Mouse (Mus musculus) intestine, embryonic 14.5 days (tissue): ENCODE measurements around the gene Mapk8ip2. TPM values are rescaled to one million over a fixed set of nuclear protein-coding genes. Genes with fewer than 3 reads are reported as not detected.

Experiments used
- ATAC-seq: fragments of 200-750 bp; cut with Nextera tagmentation; replicated peaks from 2 replicates; pipeline ENCODE4 v1.8.0; 2017; ENCODE audit warnings: low read depth, moderate number of reproducible peaks, moderate TSS enrichment, moderate library complexity; ENCODE audit not compliant: low FRiP score, low TSS enrichment
- DNase-seq: peaks from one replicate; pipeline ENCODE4 v3.0.0-alpha.2; 2018; ENCODE audit warnings: low spot score
- H3K27ac ChIP-seq: fragments of 300-500 bp; sonication (generic); 2 replicates; pipeline ENCODE4 v1.5.1; 2014; ENCODE audit warnings: low read depth, mild to moderate bottlenecking, control low read depth
- H3K27me3 ChIP-seq: fragments of 300-500 bp; sonication (generic); replicated peaks from 2 replicates; pipeline ENCODE4 v1.6.1; 2014; ENCODE audit warnings: low read length, control low read depth; ENCODE audit not compliant: control insufficient read depth, insufficient read depth
- H3K36me3 ChIP-seq: fragments of 300-500 bp; sonication (generic); 2 replicates; pipeline ENCODE4 v1.6.1; 2014; ENCODE audit warnings: low read length, control low read depth; ENCODE audit not compliant: control insufficient read depth, insufficient read depth
- H3K4me1 ChIP-seq: fragments of 300-500 bp; sonication (generic); replicated peaks from 2 replicates; pipeline ENCODE4 v1.6.1; 2014; ENCODE audit warnings: low read length, control low read depth, mixed read lengths; ENCODE audit not compliant: control insufficient read depth, insufficient read depth
- H3K4me2 ChIP-seq: fragments of 300-500 bp; sonication (generic); 2 replicates; pipeline ENCODE4 v1.6.1; 2014; ENCODE audit warnings: low read length
- H3K4me3 ChIP-seq: fragments of 300-500 bp; sonication (generic); 2 replicates; pipeline ENCODE4 v1.5.1; 2014; ENCODE audit warnings: low read depth, low read length, control low read depth, mixed read lengths
- H3K9ac ChIP-seq: fragments of 300-500 bp; sonication (generic); 2 replicates; pipeline ENCODE4 v1.6.1; 2014; ENCODE audit warnings: mild to moderate bottlenecking, low read length
- H3K9me3 ChIP-seq: fragments of 300-500 bp; sonication (generic); 2 replicates; pipeline ENCODE4 v1.6.1; 2016; ENCODE audit warnings: low read length, control low read depth; ENCODE audit not compliant: control insufficient read depth
- WGBS: fragments of 180-500 bp; shearing (Covaris S2); extraction: QIAGEN DNeasy Blood & Tissue Kit; methylation state at CpG from one replicate; pipeline ENCODE4 v1.1.7; 2014; 5-methylcytosine and 5-hydroxymethylcytosine counted together
- polyA plus RNA-seq: library from polyadenylated mRNA; unstranded; fragments of >200 nt; fragmentation: Nextera tagmentation; extraction: Ambion mirVana; gene quantifications from 2 replicates; pipeline ENCODE4 v1.2.1, GENCODE M21; 2014

Gene Mapk8ip2
- polyA plus RNA-seq, 1 experiment from 2014 or later: 5.1 TPM

DNA sequence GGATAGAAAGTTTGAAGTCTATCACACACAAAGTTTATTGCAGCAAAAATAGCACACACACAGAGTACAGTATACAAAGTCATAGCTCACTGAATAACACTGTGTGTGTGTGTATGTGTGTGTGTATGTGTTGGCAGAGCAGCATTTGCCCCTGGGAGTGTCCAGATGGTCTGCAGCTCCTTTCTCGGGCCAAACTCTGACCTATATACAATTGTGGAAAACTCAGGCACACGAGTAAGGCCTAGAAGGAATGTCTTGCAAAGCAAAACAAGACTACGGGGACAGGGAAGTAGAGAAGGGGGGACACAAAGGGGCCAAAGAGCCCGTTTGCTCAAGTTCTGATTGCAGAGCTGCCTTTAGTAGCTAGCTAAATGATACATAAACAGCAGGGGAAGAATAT is 20.8 kb upstream of the Mapk8ip2 start:
- H3K27me3 ChIP-seq: no peaks in the 10 kb centered on the region
- no peak overlapping the region for H3K9ac ChIP-seq
- 77% methylated on average over 4 of the region's 4 CpGs for WGBS
- H3K4me1 ChIP-seq: peaks cover 14% of the 10 kb centered on the region; the same call in 1 of the 2 replicates
- H3K9me3 ChIP-seq: no peaks in the 10 kb centered on the region
- H3K4me2 ChIP-seq: no peak overlapping the region
- no peak for DNase-seq
- ATAC-seq: no peak
- no peak overlapping the region for H3K27ac ChIP-seq
- peaks cover 2% of the 10 kb centered on the region for H3K36me3 ChIP-seq
- no peak overlapping the region for H3K4me3 ChIP-seq

- ATAC-seq: no peak
- 65% methylated on average over 3 of the region's 3 CpGs for WGBS
These were observed 19.6 kb upstream of the Mapk8ip2 start for GRCm38 (mm10) chr15:89434136-89434535.

DNA sequence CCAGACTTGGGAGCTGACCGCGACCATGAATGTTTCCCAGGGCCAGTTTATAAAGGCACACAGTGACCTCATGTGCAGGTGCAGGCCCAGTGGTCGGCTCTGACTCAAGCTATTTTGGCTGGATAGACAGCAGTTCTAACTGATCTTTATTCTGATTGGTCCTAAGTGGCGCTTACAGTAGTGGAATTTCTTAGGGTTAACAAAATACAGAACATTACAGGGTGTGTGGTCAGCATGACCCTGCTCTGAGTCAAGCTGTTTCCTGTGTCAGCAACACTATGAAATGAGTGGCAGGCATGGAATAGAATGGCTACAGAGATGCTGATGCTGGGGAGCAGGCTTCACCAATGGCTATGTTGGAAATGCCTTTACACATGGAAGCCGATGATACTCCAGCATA is 17.8 kb upstream of the Mapk8ip2 start:
- 83% methylated on average over 5 of the region's 5 CpGs for WGBS
- ATAC-seq: no peak
- Histone ChIP-seq H3K4me3 (no peak overlapping the region), H3K9me3 (no peaks in the 10 kb centered on the region), H3K9ac (no peak overlapping the region), H3K27me3 (no peaks in the 10 kb centered on the region), H3K27ac (no peak overlapping the region), H3K4me1 (no peaks in the 10 kb centered on the region), H3K36me3 (no peaks in the 10 kb centered on the region), H3K4me2 (no peak overlapping the region)
- DNase-seq: no peak

More at GRCm38 (mm10) chr15:89434136-89434535, 19.6 kb upstream of the Mapk8ip2 start:
- no peaks in the 10 kb centered on the region for H3K27me3 ChIP-seq
- H3K4me2 ChIP-seq: no peak overlapping the region
- no peak overlapping the region for H3K27ac ChIP-seq
- H3K4me1 ChIP-seq: 0 out of 2 replicates have a peak, but pooled peaks cover 5% of the 10 kb centered on the region
- no peaks in the 10 kb centered on the region for H3K36me3 ChIP-seq
- no peak overlapping the region for H3K4me3 ChIP-seq
- no peak overlapping the region for H3K9ac ChIP-seq
- H3K9me3 ChIP-seq: no peaks in the 10 kb centered on the region
- no peak for DNase-seq

GRCm38 (mm10) chr15:89442486-89443070 is 11.1 kb upstream of the Mapk8ip2 start:
- Histone ChIP-seq H3K4me2 (no peak overlapping the region), H3K4me1 (no peaks in the 10 kb centered on the region), H3K9ac (no peak overlapping the region), H3K36me3 (no peaks in the 10 kb centered on the region), H3K4me3 (no peak overlapping the region), H3K9me3 (no peaks in the 10 kb centered on the region), H3K27me3 (no peaks in the 10 kb centered on the region), H3K27ac (no peak overlapping the region)
- DNase-seq (no peak), ATAC-seq (no peak)
- 37% methylated on average over 8 of the region's 8 CpGs for WGBS

GRCm38 (mm10) chr15:89452906-89453864 is 528 bp upstream of the Mapk8ip2 start:
- H3K9me3 ChIP-seq: no peaks in the 10 kb centered on the region
- peak overlapping the region; percentile 66 for H3K4me2 ChIP-seq
- peaks cover 13% of the 10 kb centered on the region for H3K27me3 ChIP-seq
- H3K9ac ChIP-seq: no peak overlapping the region
- H3K4me1 ChIP-seq: 0 out of 2 replicates have a peak, but pooled peaks cover 3% of the 10 kb centered on the region
- H3K27ac ChIP-seq: no peak overlapping the region
- H3K4me3 ChIP-seq: peak overlapping the region; percentile 38
- H3K36me3 ChIP-seq: no peaks in the 10 kb centered on the region
- ATAC-seq: peak; percentile 70
- WGBS: 5% methylated on average over 24 of the region's 24 CpGs
- DNase-seq: peak; percentile 95

DNA sequence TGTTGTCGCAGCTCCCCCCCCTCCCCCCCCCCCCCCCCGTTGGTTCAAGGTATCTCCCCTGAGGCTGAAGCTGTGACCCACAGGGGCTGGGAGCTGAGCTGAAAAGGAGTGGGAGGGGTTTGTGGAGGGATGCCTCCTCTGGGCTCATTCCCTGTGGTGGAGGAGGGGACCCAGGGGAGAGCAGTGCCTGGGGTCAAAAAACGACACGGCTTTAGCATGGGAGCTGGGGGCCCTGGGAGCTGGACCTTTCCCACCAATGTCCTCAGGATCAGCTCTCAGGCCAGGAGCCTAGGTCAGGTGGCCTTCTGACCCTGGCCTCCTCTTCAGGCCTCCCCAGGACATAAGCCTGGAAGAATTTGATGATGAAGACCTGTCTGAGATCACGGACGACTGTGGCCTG is 1.1 kb downstream of the Mapk8ip2 start:
- 22% methylated on average over 5 of the region's 6 CpGs for WGBS
- Histone ChIP-seq H3K4me3 (no peak overlapping the region), H3K27ac (no peak overlapping the region), H3K4me2 (peak overlapping the region; percentile 66), H3K27me3 (peaks cover 13% of the 10 kb centered on the region), H3K36me3 (no peaks in the 10 kb centered on the region), H3K9me3 (no peaks in the 10 kb centered on the region), H3K4me1 (0 out of 2 replicates have a peak, but pooled peaks cover 3% of the 10 kb centered on the region), H3K9ac (no peak overlapping the region)
- no peak for DNase-seq
- ATAC-seq: no peak

DNA sequence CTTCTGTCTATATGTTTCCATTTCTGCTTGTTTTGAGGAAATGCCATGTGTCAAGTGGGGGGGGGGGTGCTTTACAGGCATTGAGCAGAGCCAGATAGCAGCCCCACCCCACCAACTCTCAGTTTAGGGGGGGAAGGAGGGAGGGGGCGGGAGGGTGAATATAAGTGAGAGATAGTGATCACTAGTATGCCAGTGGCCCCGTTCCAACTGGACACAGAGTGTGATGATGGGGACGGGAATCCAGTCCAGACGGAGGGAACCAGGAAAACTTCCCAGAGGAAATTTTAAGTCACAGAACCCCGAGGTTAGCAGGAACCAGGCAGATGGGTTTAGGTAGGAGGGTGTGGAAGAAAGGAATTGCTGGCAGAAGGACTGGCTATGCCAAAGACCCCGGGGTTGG is 1.9 kb downstream of the Mapk8ip2 start:
- no peak for DNase-seq
- Histone ChIP-seq H3K36me3 (no peaks in the 10 kb centered on the region), H3K4me1 (0 out of 2 replicates have a peak, but pooled peaks cover 3% of the 10 kb centered on the region), H3K4me2 (no peak overlapping the region), H3K27ac (no peak overlapping the region), H3K9ac (no peak overlapping the region), H3K27me3 (peaks cover 13% of the 10 kb centered on the region), H3K4me3 (no peak overlapping the region), H3K9me3 (no peaks in the 10 kb centered on the region)
- 74% methylated on average over 6 of the region's 6 CpGs for WGBS
- ATAC-seq: no peak

GRCm38 (mm10) chr15:89458942-89459341 is 5.2 kb downstream of the Mapk8ip2 start:
- Histone ChIP-seq H3K4me1 (0 out of 2 replicates have a peak, but pooled peaks cover 3% of the 10 kb centered on the region), H3K36me3 (no peaks in the 10 kb centered on the region), H3K27ac (no peak overlapping the region), H3K9me3 (no peaks in the 10 kb centered on the region), H3K4me2 (no peak overlapping the region), H3K9ac (no peak overlapping the region), H3K4me3 (no peak overlapping the region), H3K27me3 (peaks cover 10% of the 10 kb centered on the region)
- no peak for ATAC-seq
- 92% methylated on average over 15 of the region's 15 CpGs for WGBS
- DNase-seq: no peak
